Mouse (Mus musculus): ENCODE data around the gene Zfyve27. TPM values are rescaled to one million over a fixed set of nuclear protein-coding genes. Genes with fewer than 3 reads are reported as not detected.

Zfyve27 gene
- total RNA-seq (2021), result 10 to 100 TPM; 13.0 to 14.4 TPM
- long read RNA-seq, experiment 1, full-length matches to known transcripts, result 2 of 12 reads
- long read RNA-seq, experiment 1, partial matches to known transcripts, result 0 of 12 reads
- long read RNA-seq, experiment 1, other reads (novel, unspliced or antisense), result 10 of 12 reads
- long read RNA-seq, experiment 2, full-length matches to known transcripts, result 3 of 16 reads
- long read RNA-seq, experiment 2, partial matches to known transcripts, result 0 of 16 reads
- long read RNA-seq, experiment 2, other reads (novel, unspliced or antisense), result 13 of 16 reads

- no peak within 1 kb of the TSS for H3K4me3 ChIP-seq
- H3K27ac ChIP-seq, result no peak within 1 kb of the TSS
- no peak for TF ChIP-seq CTCF (IDR thresholded peaks at IDR 0.05)
- DNase-seq, result no peak
- intact Hi-C loops (cut with DNase I), result no loop called here
Observed at GRCm38 (mm10) chr19:42163764-42164163, at the start of gene Zfyve27. TSS of gene Zfyve27 (plus strand) at chr19:42163951.

GRCm38 (mm10) chr19:42115783-42116335 lies 47.9 kb upstream of the Zfyve27 start:
- no peak overlapping the region for H3K27ac ChIP-seq
- intact Hi-C loops (cut with DNase I), result no loop called here
- no peak for TF ChIP-seq CTCF (IDR thresholded peaks at IDR 0.05)

GRCm38 (mm10) chr19:42118142-42118541 lies 45.6 kb upstream of the Zfyve27 start:
- DNase-seq, result no peak
- no peak for TF ChIP-seq CTCF (IDR thresholded peaks at IDR 0.05)
- Histone ChIP-seq H3K4me3 (no peak overlapping the region), H3K27ac (no peak overlapping the region)
- intact Hi-C loops (cut with DNase I), result no loop called here

More at GRCm38 (mm10) chr19:42115783-42116335, 47.9 kb upstream of the Zfyve27 start:
- no peak for DNase-seq
- no peak overlapping the region for H3K4me3 ChIP-seq

GRCm38 (mm10) chr19:42118596-42118995 lies 45.2 kb upstream of the Zfyve27 start:
- H3K27ac ChIP-seq, result no peak overlapping the region
- DNase-seq, result no peak
- no peak overlapping the region for H3K4me3 ChIP-seq
- intact Hi-C loops (cut with DNase I), result no loop called here
- no peak for TF ChIP-seq CTCF (IDR thresholded peaks at IDR 0.05)

GRCm38 (mm10) chr19:42120451-42120850 lies 43.3 kb upstream of the Zfyve27 start:
- no peak overlapping the region for H3K27ac ChIP-seq
- H3K4me3 ChIP-seq, result no peak overlapping the region
- TF ChIP-seq CTCF (IDR thresholded peaks at IDR 0.05), result no peak
- intact Hi-C loops (cut with DNase I), result no loop called here
- no peak for DNase-seq

- TF ChIP-seq CTCF (IDR thresholded peaks at IDR 0.05), result no peak
- Histone ChIP-seq H3K4me3 (no peak overlapping the region), H3K27ac (no peak overlapping the region)
- DNase-seq, result no peak
- intact Hi-C loops (cut with DNase I), result no loop called here
Observed at GRCm38 (mm10) chr19:42124684-42125083, 39.1 kb upstream of the Zfyve27 start.

- intact Hi-C loops (cut with DNase I), result no loop called here
- Histone ChIP-seq H3K4me3 (no peak overlapping the region), H3K27ac (no peak overlapping the region)
- TF ChIP-seq CTCF (IDR thresholded peaks at IDR 0.05), result no peak
- no peak for DNase-seq
Observed at GRCm38 (mm10) chr19:42125501-42126218, 38.1 kb upstream of the Zfyve27 start.

- intact Hi-C loops (cut with DNase I), result no loop called here
Observed at GRCm38 (mm10) chr19:42126219-42126605, 37.5 kb upstream of the Zfyve27 start.

GRCm38 (mm10) chr19:42127024-42127423 lies 36.7 kb upstream of the Zfyve27 start:
- TF ChIP-seq CTCF (IDR thresholded peaks at IDR 0.05), result no peak
- intact Hi-C loops (cut with DNase I), result no loop called here
- DNase-seq, result no peak
- H3K27ac ChIP-seq, result no peak overlapping the region
- no peak overlapping the region for H3K4me3 ChIP-seq

More at GRCm38 (mm10) chr19:42126219-42126605, 37.5 kb upstream of the Zfyve27 start:
- no peak for DNase-seq
- Histone ChIP-seq H3K27ac (no peak overlapping the region), H3K4me3 (no peak overlapping the region)
- TF ChIP-seq CTCF (IDR thresholded peaks at IDR 0.05), result no peak

- no peak for TF ChIP-seq CTCF (IDR thresholded peaks at IDR 0.05)
- H3K27ac ChIP-seq, result peak overlapping the region; percentile 94
- DNase-seq, result peak; percentile 53
- H3K4me3 ChIP-seq, result peak overlapping the region; percentile 86
- intact Hi-C loops (cut with DNase I), result loop anchor here (2.0 kb wide), 1 partner anchor 37 kb away; the partner anchor contains the start of gene Pi4k2a
Observed at GRCm38 (mm10) chr19:42128052-42128740, 35.6 kb upstream of the Zfyve27 start.

- peak within 1 kb of the TSS; percentile 94 for H3K27ac ChIP-seq
- DNase-seq, result peak; percentile 98
- H3K4me3 ChIP-seq, result peak within 1 kb of the TSS; percentile 86
- intact Hi-C loops (cut with DNase I), result loop anchor here (2.0 kb wide), 1 partner anchor 38 kb away; the partner anchor contains the start of gene Pi4k2a
- TF ChIP-seq CTCF (IDR thresholded peaks at IDR 0.05), result no peak
Observed at GRCm38 (mm10) chr19:42128787-42129508, 34.8 kb upstream of the Zfyve27 start, which contains the start of gene Avpi1. TSS of gene Avpi1 (minus strand) at chr19:42129059.
